Mouse (Mus musculus) adrenal gland, adult 10 weeks (tissue): ENCODE data around the gene 6030458C11Rik. TPM values are rescaled to one million over a fixed set of nuclear protein-coding genes. Genes with fewer than 3 reads are reported as not detected.

Experiments
- polyA plus RNA-seq: library from polyadenylated mRNA; stranded (reverse); fragments of 350-450 nt; fragmentation: Illumina TruSeq; extraction: RNeasy Lipid Tissue Mini Kit (QIAGEN cat#74804); gene quantifications from one replicate; pipeline ENCODE4 v1.2.3, GENCODE M21; 2014; ENCODE audit warnings: low read depth, low replicate concordance

6030458C11Rik gene
- 27.1 TPM for polyA plus RNA-seq

GRCm38 (mm10) chr15:12824197-12824952 is at the start of gene 6030458C11Rik, which contains the start of gene Drosha:
6030458C11Rik (minus strand) TSS chr15:12824649.
Drosha (plus strand) TSS chr15:12824815.

Other genes starting within 250 kb of the 6030458C11Rik start
- 3.6 TPM for gene Pdzd2, start 84.7 kb downstream of the 6030458C11Rik start, polyA plus RNA-seq
- 17.3 TPM for gene Drosha, start 166 bp upstream of the 6030458C11Rik start, polyA plus RNA-seq